Mouse (Mus musculus): ENCODE measurements around the gene Lrrc23.

GRCm38 (mm10) chr6:124731038-124731437 lies 48.5 kb downstream of the Lrrc23 start:
- TF ChIP-seq CTCF (IDR thresholded peaks at IDR 0.05; ENCODE audit: low read depth, low read length) (no peak), GATA1 (IDR thresholded peaks at IDR 0.05; ENCODE audit: borderline replicate concordance, low read length) (no peak), TAL1 (conservative IDR thresholded peaks at IDR 0.05; ENCODE audit: low read depth, low read length) (no peak), POLR2AphosphoS5 (IDR thresholded peaks at IDR 0.05; ENCODE audit: insufficient replicate concordance, low read depth, low read length) (no peak), GATA2 (IDR thresholded peaks at IDR 0.05; ENCODE audit: borderline replicate concordance, low read depth, low read length) (no peak)
